Mouse (Mus musculus) midbrain, embryonic 12.5 days (tissue): ENCODE data around the gene Spout1. TPM values are rescaled to one million over a fixed set of nuclear protein-coding genes. Genes with fewer than 3 reads are reported as not detected.

Experiments
- polyA plus RNA-seq: library from polyadenylated mRNA; unstranded; fragments of >200 nt; fragmentation: Nextera tagmentation; extraction: Ambion mirVana; gene quantifications from 2 replicates; pipeline ENCODE4 v1.2.1, GENCODE M21; 2016

Gene Spout1
- polyA plus RNA-seq, 1 experiment from 2014 or later = 64.0 TPM

Other genes starting within 250 kb of the Spout1 start
- gene Gle1, start 243.0 kb downstream of the Spout1 start, polyA plus RNA-seq = 73.1 and 77.8 TPM in 2 replicates
- 166 and 169 TPM in 2 replicates for gene Sptan1, start 212.9 kb downstream of the Spout1 start, polyA plus RNA-seq
- gene Wdr34, start 129.6 kb downstream of the Spout1 start, polyA plus RNA-seq = 38.0 and 39.1 TPM in 2 replicates
- gene Set, start 121.1 kb downstream of the Spout1 start, polyA plus RNA-seq = 627 and 693 TPM in 2 replicates
- gene Pkn3, start 100.8 kb downstream of the Spout1 start, polyA plus RNA-seq = 8.7 and 9.2 TPM in 2 replicates
- 22.8 and 23.9 TPM in 2 replicates for gene Zdhhc12, start 84.8 kb downstream of the Spout1 start, polyA plus RNA-seq
- 11.6 and 11.7 TPM in 2 replicates for gene Zer1, start 53.9 kb downstream of the Spout1 start, polyA plus RNA-seq
- 11.2 and 12.9 TPM in 2 replicates for gene Tbc1d13, start 44.7 kb downstream of the Spout1 start, polyA plus RNA-seq
- gene Endog, start 7.0 kb downstream of the Spout1 start, polyA plus RNA-seq = 13.9 and 14.2 TPM in 2 replicates
- gene Kyat1, start 27.4 kb upstream of the Spout1 start, polyA plus RNA-seq = 12.6 and 12.8 TPM in 2 replicates
- 40.3 and 46.7 TPM in 2 replicates for gene Lrrc8a, start 59.3 kb upstream of the Spout1 start, polyA plus RNA-seq
- 0.39 and 0.51 TPM in 2 replicates for gene Gm28035, start 62.1 kb upstream of the Spout1 start, polyA plus RNA-seq
- gene Phyhd1, start 87.7 kb upstream of the Spout1 start, polyA plus RNA-seq = 4.4 and 7.1 TPM in 2 replicates
- not detected in 2 replicates for gene Gm28038, start 102.6 kb upstream of the Spout1 start, polyA plus RNA-seq
- 25.5 and 28.2 TPM in 2 replicates for gene Dolk, start 107.9 kb upstream of the Spout1 start, polyA plus RNA-seq
- gene Nup188, start 107.9 kb upstream of the Spout1 start, polyA plus RNA-seq = 34.3 and 37.7 TPM in 2 replicates
- gene Sh3glb2, start 180.9 kb upstream of the Spout1 start, polyA plus RNA-seq = 101 and 102 TPM in 2 replicates
- 28.8 and 30.4 TPM in 2 replicates for gene Miga2, start 185.8 kb upstream of the Spout1 start, polyA plus RNA-seq
- 51.2 and 52.3 TPM in 2 replicates for gene Dolpp1, start 213.8 kb upstream of the Spout1 start, polyA plus RNA-seq
- gene Crat, start 237.4 kb upstream of the Spout1 start, polyA plus RNA-seq = 20.4 and 22.6 TPM in 2 replicates
- gene Ptpa, start 237.6 kb upstream of the Spout1 start, polyA plus RNA-seq = 128 and 129 TPM in 2 replicates